Mouse (Mus musculus) c-Kit-positive CD71-negative TER-119-negative erythroid progenitor cells, embryonic 14.5 days (primary cell): ENCODE results near the gene Olfr1029.
"Not testable (repeated sequence)": the region's sequence is repeated elsewhere in the genome, so short reads cannot be mapped to it uniquely, and the experiment has no call there.

Experiments used
- DNase-seq: peaks from one replicate; pipeline ENCODE4 v3.0.0-alpha.2; 2013; ENCODE audit warnings: low read depth

The Olfr1029 gene

DNA sequence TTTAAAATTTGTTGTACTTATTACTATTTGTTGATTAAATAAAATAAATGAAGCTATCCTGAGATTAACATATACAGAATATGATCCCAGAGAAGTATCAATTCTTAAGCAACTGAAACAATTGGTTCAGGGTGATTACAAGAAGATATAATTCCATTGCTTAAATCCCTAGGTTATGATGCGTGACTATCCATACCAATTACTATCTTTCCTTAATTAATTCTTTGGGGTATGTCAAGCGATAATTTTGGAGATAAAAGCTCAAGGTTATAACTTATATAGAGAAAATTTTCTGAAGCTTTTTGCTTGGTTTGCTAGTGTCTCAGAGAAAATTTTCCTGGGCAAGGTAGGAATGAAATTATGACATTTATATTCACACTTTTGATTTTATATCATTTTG, at the start of gene Olfr1029:
TSS of gene Olfr1029 (plus strand) at position 301 of the 400 bp plus-strand sequence.
- DNase-seq = no peak

GRCm38 (mm10) chr2:85950137-85950536, 23.6 kb upstream of the Olfr1029 start, which contains the start of gene Olfr1028:
TSS of gene Olfr1028 (plus strand) at chr2:85950437.
- DNase-seq = no peak

- no peak for DNase-seq
Observed at GRCm38 (mm10) chr2:85978976-85979375, 5.3 kb downstream of the Olfr1029 start, which contains the start of gene Olfr1030. TSS of gene Olfr1030 (plus strand) at chr2:85979276.

DNA sequence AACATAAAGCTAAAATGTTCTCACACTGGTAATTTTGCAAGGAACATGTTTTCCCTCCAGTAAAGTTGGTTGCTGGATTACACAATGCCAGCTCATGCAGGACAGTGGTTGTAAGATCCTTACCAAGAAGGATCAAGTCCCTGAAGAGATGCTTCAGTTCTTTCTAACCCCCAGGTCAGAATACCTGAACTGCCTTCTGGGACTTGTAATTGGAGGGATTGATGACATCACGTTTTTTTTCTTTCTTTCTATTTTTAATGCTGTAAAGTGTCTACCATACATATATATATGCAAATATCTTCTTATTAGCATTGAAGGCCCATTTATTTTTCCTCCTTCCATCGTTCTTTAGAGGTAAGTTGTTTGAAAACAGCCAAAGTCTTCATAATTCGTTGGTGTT, 16.3 kb downstream of the Olfr1029 start, which contains the start of gene Olfr1031:
TSS of gene Olfr1031 (plus strand) at position 301 of the 400 bp plus-strand sequence.
- no peak for DNase-seq

GRCm38 (mm10) chr2:86005240-86005639, 31.5 kb downstream of the Olfr1029 start, which contains the start of gene Olfr1032:
TSS of gene Olfr1032 (plus strand) at chr2:86005540.
- no peak for DNase-seq

GRCm38 (mm10) chr2:86020406-86020805, 46.7 kb downstream of the Olfr1029 start, which contains the start of gene Olfr1033:
TSS of gene Olfr1033 (plus strand) at chr2:86020633.
- not testable (repeated sequence) for DNase-seq

- DNase-seq = not testable (repeated sequence)
Observed at GRCm38 (mm10) chr2:86021518-86021917, 47.8 kb downstream of the Olfr1029 start.
